Mouse (Mus musculus) liver, embryonic 11.5 days (tissue): ENCODE data around the gene Sptbn1. TPM values are rescaled to one million over a fixed set of nuclear protein-coding genes. Genes with fewer than 3 reads are reported as not detected.

Experiments
- ATAC-seq: fragments of 200-750 bp; cut with Nextera tagmentation; replicated peaks from 2 replicates; pipeline ENCODE4 v1.8.0; 2017; ENCODE audit warnings: moderate number of reproducible peaks, mild to moderate bottlenecking, moderate TSS enrichment, moderate library complexity; ENCODE audit not compliant: low FRiP score
- DNase-seq: peaks from one replicate; pipeline ENCODE4 v3.0.0-alpha.2; 2017; ENCODE audit warnings: low spot score
- H3K27ac ChIP-seq: fragments of 300-500 bp; sonication (generic); 2 replicates; pipeline ENCODE4 v1.5.1; 2014; ENCODE audit warnings: mild to moderate bottlenecking, low read depth, low read length, control low read depth
- H3K27me3 ChIP-seq: fragments of 300-500 bp; sonication (generic); replicated peaks from 2 replicates; pipeline ENCODE4 v1.6.1; 2014; ENCODE audit warnings: low read length, mixed read lengths; ENCODE audit not compliant: control insufficient read depth, insufficient read depth
- H3K36me3 ChIP-seq: fragments of 300-500 bp; sonication (generic); 2 replicates; pipeline ENCODE4 v1.6.1; 2014; ENCODE audit warnings: mild to moderate bottlenecking, low read length, moderate library complexity, mixed read lengths; ENCODE audit not compliant: control insufficient read depth, insufficient read depth
- H3K4me1 ChIP-seq: fragments of 300-500 bp; sonication (generic); replicated peaks from 2 replicates; pipeline ENCODE4 v1.6.1; 2014; ENCODE audit warnings: low read length, mixed read lengths; ENCODE audit not compliant: control insufficient read depth, insufficient read depth
- H3K4me2 ChIP-seq: fragments of 300-500 bp; sonication (generic); 2 replicates; pipeline ENCODE4 v1.6.1; 2014; ENCODE audit warnings: mild to moderate bottlenecking, control low read depth, moderate library complexity
- H3K4me3 ChIP-seq: fragments of 300-500 bp; sonication (generic); 2 replicates; pipeline ENCODE4 v1.5.1; 2014; ENCODE audit warnings: low read depth, low read length, control low read depth
- H3K9ac ChIP-seq: fragments of 300-500 bp; sonication (generic); 2 replicates; pipeline ENCODE4 v1.6.1; 2014; ENCODE audit warnings: low read depth, low read length, control low read depth
- H3K9me3 ChIP-seq: fragments of 300-500 bp; sonication (generic); 2 replicates; pipeline ENCODE4 v1.6.1; 2016; ENCODE audit warnings: low read length, inconsistent platforms, mixed read lengths; ENCODE audit not compliant: control insufficient read depth
- WGBS: fragments of 180-500 bp; shearing (Covaris S2); extraction: QIAGEN DNeasy Blood & Tissue Kit; methylation state at CpG from one replicate; pipeline ENCODE4 v1.1.7; 2014; 5-methylcytosine and 5-hydroxymethylcytosine counted together
- polyA plus RNA-seq: library from polyadenylated mRNA; unstranded; fragments of >200 nt; fragmentation: Nextera tagmentation; extraction: Ambion mirVana; gene quantifications from 2 replicates; pipeline ENCODE4 v1.2.1, GENCODE M21; 2014

The Sptbn1 gene
- polyA plus RNA-seq, 1 experiment from 2014 or later: 45.8 TPM

GRCm38 (mm10) chr11:30279278-30279677, 11.3 kb upstream of the Sptbn1 start:
- H3K4me2 ChIP-seq: no peak overlapping the region
- no peaks in the 10 kb centered on the region for H3K9me3 ChIP-seq
- H3K36me3 ChIP-seq: no peaks in the 10 kb centered on the region
- no peak overlapping the region for H3K4me3 ChIP-seq
- H3K27me3 ChIP-seq: no peaks in the 10 kb centered on the region
- H3K4me1 ChIP-seq: no peaks in the 10 kb centered on the region
- no peak for ATAC-seq
- DNase-seq: no peak
- no peak overlapping the region for H3K9ac ChIP-seq
- 58% methylated on average over 5 of the region's 5 CpGs for WGBS
- H3K27ac ChIP-seq: no peak overlapping the region

DNA sequence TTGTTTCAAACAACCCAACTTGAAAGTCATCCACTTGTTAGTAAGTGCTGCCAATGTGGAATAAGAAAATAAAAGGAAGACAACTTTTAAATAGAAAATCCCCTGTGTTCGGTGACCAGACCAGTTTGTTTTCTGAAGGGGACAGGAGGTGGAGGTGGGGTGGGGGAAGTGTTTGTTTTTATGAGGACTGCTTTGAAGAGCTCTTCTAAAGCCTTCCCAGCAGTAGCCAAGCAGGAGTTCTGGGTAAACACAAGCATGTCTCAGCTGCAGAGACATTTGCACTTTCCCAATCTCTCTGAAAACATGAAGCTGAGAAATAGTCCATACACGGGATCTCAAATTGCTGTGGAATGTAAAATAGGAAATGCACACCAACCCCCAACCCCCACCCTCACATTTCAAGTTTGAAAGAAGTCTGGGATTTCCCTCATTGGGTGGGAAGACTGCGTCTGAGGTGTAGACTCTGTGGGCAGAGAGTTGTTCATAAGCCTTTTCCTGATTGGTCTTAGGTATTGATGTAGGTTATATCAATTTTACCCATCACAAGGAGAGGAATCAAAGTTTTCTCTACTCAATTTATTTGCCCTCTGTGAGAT, 7.6 kb upstream of the Sptbn1 start:
- H3K4me3 ChIP-seq: no peak overlapping the region
- no peaks in the 10 kb centered on the region for H3K27me3 ChIP-seq
- no peaks in the 10 kb centered on the region for H3K4me1 ChIP-seq
- H3K9ac ChIP-seq: no peak overlapping the region
- H3K27ac ChIP-seq: no peak overlapping the region
- H3K9me3 ChIP-seq: no peaks in the 10 kb centered on the region
- ATAC-seq: no peak
- H3K36me3 ChIP-seq: no peaks in the 10 kb centered on the region
- DNase-seq: no peak
- no peak overlapping the region for H3K4me2 ChIP-seq
- 43% methylated on average over 3 of the region's 3 CpGs for WGBS

DNA sequence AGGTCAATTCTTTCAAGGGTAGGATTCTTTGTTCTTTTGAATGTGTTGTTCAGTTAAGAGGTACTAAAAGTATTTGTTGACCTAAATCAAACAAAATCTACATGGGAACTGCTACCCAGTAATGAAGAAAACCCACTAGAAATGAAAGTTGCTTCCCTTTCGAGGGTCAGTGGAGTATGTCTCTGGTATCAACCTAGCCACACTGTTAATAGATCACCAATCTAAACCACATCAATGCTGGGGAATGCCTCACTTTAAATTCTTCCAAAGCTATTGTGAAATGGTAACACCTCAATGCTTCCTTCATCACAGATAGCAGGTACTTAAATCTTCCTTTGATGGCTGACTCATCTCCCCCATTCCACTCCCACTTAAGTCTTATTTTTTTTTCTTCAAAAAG, 1.5 kb upstream of the Sptbn1 start:
- no peak overlapping the region for H3K4me3 ChIP-seq
- no peak overlapping the region for H3K27ac ChIP-seq
- peaks cover 2% of the 10 kb centered on the region for H3K4me1 ChIP-seq
- H3K9ac ChIP-seq: no peak overlapping the region
- 55% methylated on average over 1 of the region's 1 CpGs for WGBS
- no peak for DNase-seq
- H3K4me2 ChIP-seq: no peak overlapping the region
- H3K27me3 ChIP-seq: peaks cover 33% of the 10 kb centered on the region
- no peaks in the 10 kb centered on the region for H3K36me3 ChIP-seq
- H3K9me3 ChIP-seq: no peaks in the 10 kb centered on the region
- ATAC-seq: no peak

DNA sequence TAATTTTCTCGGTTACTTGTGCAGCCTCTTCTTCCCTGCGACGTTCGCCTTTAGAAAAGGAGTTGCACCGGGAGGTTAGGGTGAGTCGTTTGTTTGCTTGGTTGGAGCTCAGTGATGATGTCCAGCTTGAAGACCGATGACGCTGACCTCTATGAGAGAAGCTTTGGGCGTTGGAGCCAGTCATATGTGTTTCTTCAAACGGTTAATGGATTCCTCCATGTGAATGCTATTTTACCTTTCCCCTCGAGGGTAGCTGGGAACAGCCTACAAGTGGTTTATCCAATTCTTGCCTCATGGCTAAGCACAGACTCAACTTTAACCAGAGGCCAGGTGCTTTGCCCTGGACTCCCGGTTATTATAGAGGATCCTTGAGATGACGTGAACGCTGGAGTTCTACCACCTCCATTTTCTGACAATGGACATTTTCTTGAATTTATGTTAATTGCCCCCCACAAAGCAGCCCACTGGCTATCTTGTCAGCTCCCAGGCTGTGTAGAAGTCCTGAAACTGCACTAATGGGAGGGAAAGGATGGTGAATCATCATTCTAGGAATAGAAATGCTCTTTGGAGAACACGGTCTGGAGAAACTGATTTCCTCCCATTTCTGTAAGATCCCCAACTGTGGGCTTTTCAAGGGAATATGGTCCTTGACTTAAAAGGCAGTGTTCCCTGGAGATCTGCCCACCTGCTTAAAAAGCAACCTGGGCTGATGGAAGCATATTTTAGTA, 837 bp upstream of the Sptbn1 start:
- Histone ChIP-seq H3K27ac (no peak overlapping the region), H3K4me2 (peak overlapping the region; percentile 96), H3K4me3 (peak overlapping the region; percentile 74), H3K9me3 (no peaks in the 10 kb centered on the region), H3K27me3 (peaks cover 33% of the 10 kb centered on the region), H3K4me1 (peaks cover 2% of the 10 kb centered on the region), H3K9ac (0 out of 2 replicates have a peak overlapping the region, but pooled peaks have one; percentile 35), H3K36me3 (no peaks in the 10 kb centered on the region)
- ATAC-seq (no peak), DNase-seq (no peak)
- WGBS: 8% methylated on average over 15 of the region's 15 CpGs

- Histone ChIP-seq H3K36me3 (no peaks in the 10 kb centered on the region), H3K9ac (peak overlapping the region; percentile 73), H3K4me1 (peaks cover 2% of the 10 kb centered on the region), H3K4me3 (peak overlapping the region; percentile 74), H3K9me3 (no peaks in the 10 kb centered on the region), H3K27ac (peak overlapping the region; percentile 74), H3K27me3 (peaks cover 33% of the 10 kb centered on the region), H3K4me2 (peak overlapping the region; percentile 96)
- no peak for DNase-seq
- WGBS: under 1% methylated on average over 65 of the region's 69 CpGs
- ATAC-seq: peak; percentile 70
Measured at GRCm38 (mm10) chr11:30267036-30267891, 711 bp downstream of the Sptbn1 start.

DNA sequence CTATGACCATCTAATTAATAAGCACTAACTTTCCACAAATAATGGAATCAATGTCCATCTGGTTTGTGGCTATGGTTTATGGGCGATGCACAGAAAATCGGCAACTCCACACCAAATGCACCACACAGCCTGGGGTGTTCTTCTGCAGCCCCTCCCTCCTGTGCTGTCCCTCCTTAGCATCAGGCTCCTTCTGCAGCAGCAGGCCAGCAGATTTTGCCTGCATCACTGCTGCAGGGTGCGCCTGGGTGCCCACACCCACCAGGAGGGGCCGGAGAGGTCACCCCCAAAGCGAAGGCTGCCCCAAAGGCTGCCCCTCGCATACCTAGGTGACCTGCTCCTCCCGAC, 1.3 kb downstream of the Sptbn1 start:
- ATAC-seq: no peak
- no peak overlapping the region for H3K27ac ChIP-seq
- H3K4me1 ChIP-seq: peaks cover 2% of the 10 kb centered on the region
- no peak for DNase-seq
- peak overlapping the region; percentile 96 for H3K4me2 ChIP-seq
- H3K27me3 ChIP-seq: peaks cover 33% of the 10 kb centered on the region
- no peaks in the 10 kb centered on the region for H3K36me3 ChIP-seq
- 16% methylated on average over 7 of the region's 7 CpGs for WGBS
- peak overlapping the region; percentile 73; the same call in 1 of the 2 replicates for H3K9ac ChIP-seq
- no peaks in the 10 kb centered on the region for H3K9me3 ChIP-seq
- peak overlapping the region; percentile 74 for H3K4me3 ChIP-seq

GRCm38 (mm10) chr11:30265666-30266065, 2.3 kb downstream of the Sptbn1 start:
- no peak overlapping the region for H3K9ac ChIP-seq
- no peak overlapping the region for H3K4me3 ChIP-seq
- ATAC-seq: no peak
- peaks cover 2% of the 10 kb centered on the region for H3K4me1 ChIP-seq
- 84% methylated on average over 2 of the region's 2 CpGs for WGBS
- no peaks in the 10 kb centered on the region for H3K9me3 ChIP-seq
- no peak overlapping the region for H3K27ac ChIP-seq
- no peak for DNase-seq
- H3K36me3 ChIP-seq: no peaks in the 10 kb centered on the region
- H3K4me2 ChIP-seq: peak overlapping the region; percentile 37; the same call in 1 of the 2 replicates
- peaks cover 33% of the 10 kb centered on the region for H3K27me3 ChIP-seq

- 57% methylated on average over 2 of the region's 2 CpGs for WGBS
- Histone ChIP-seq H3K36me3 (no peaks in the 10 kb centered on the region), H3K4me1 (peaks cover 2% of the 10 kb centered on the region), H3K4me3 (no peak overlapping the region), H3K9me3 (no peaks in the 10 kb centered on the region), H3K4me2 (no peak overlapping the region), H3K9ac (no peak overlapping the region), H3K27ac (no peak overlapping the region), H3K27me3 (peaks cover 24% of the 10 kb centered on the region)
- ATAC-seq: no peak
- no peak for DNase-seq
Measured at GRCm38 (mm10) chr11:30263627-30264026, 4.3 kb downstream of the Sptbn1 start.
